In the genomic region with DNA sequence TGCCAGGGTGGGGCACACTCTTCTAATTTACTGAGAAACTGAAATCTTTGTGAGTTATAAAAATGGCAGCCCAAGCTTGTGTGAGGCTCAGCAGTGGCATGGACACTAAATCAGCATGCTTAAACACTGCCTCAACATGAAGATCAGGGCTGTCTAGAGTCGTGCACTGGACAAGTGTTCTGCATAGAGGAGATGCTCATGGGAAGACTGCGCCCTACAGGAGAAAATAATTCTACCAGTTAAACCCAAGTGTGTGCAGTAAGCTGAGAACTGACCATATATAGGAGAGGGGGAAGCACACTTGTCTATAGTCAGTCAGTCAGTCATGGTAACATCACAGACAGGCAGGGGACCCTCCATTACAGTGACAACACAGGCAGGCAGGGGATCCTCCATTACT, we compare ENCODE assay signal across 10 mouse cellular contexts. TPM values are rescaled to one million over a fixed set of nuclear protein-coding genes. Genes with fewer than 3 reads are reported as not detected.
A peak's percentile ranks its signal among the peaks of the same experiment; 100 is the strongest.
DNase-seq lines count a peak whose midpoint lies in the region; ATAC-seq and TF ChIP-seq lines count a peak whose summit lies in the region.
"Had no signal": no experiment of that assay in that cellular context is flagged by ENCODE, and none has a peak within 500 bp of the region (broad histone marks: within the 10 kb centered on the region; RNA-seq: fewer than 3 reads in every experiment).

No protein-coding gene starts in this region.

- H3K4me1 ChIP-seq in hindbrain, embryonic 12.5 days = peaks cover 8% of the 10 kb centered on the region
- 0 out of 2 replicates have a peak, but pooled peaks cover 2% of the 10 kb centered on the region for H3K4me1 ChIP-seq in hindbrain, embryonic 11.5 days (replicated peaks; ENCODE audit: control insufficient read depth, insufficient read depth, low read length)
- no peaks in the 10 kb centered on the region for H3K4me1 ChIP-seq in lung, postnatal 0 days (ENCODE audit: insufficient read depth, low read depth, low read length)
- H3K4me1 ChIP-seq in embryonic facial prominence, embryonic 15.5 days = peaks cover 31% of the 10 kb centered on the region; the same call in 1 of the 2 replicates

- no peak for TF ChIP-seq EP300 in lung, postnatal 0 days (IDR thresholded peaks at IDR 0.05)

- no peak for ATAC-seq in hindbrain, embryonic 12.5 days (ENCODE audit: low FRiP score)
- no peak for ATAC-seq in hindbrain, embryonic 11.5 days (ENCODE audit: low FRiP score)
- peak; percentile 31 for ATAC-seq in lung, postnatal 0 days
- peak; percentile 40; the same call in 1 of the 2 replicates for ATAC-seq in embryonic facial prominence, embryonic 15.5 days (ENCODE audit: insufficient number of reproducible peaks, low FRiP score, low TSS enrichment, low read depth)

- DNase-seq in hindbrain, embryonic 11.5 days (ENCODE audit: low spot score) = no peak
- peak; percentile 42 for DNase-seq in lung, postnatal 0 days (ENCODE audit: low spot score)
- DNase-seq in lung, postnatal 25 days (ENCODE audit: low spot score) = no peak
- peak; percentile 20 for DNase-seq in splenic B cell, adult 2 months (ENCODE audit: low read depth, low spot score)
- no peak for DNase-seq in right cerebral cortex, postnatal 4 days
- DNase-seq: adrenal gland, adult 8-10 months; right cerebral cortex, adult 18-20 months; thymus, postnatal 25 days had no signal

- no peak overlapping the region for H3K4me2 ChIP-seq in hindbrain, embryonic 12.5 days (replicated peaks)
- H3K4me2 ChIP-seq in hindbrain, embryonic 11.5 days (replicated peaks; ENCODE audit: low read depth, low read length) = no peak overlapping the region
- H3K4me2 ChIP-seq in lung, postnatal 0 days (replicated peaks; ENCODE audit: low read depth, low read length) = no peak overlapping the region
- H3K4me2 ChIP-seq in embryonic facial prominence, embryonic 15.5 days (replicated peaks) = no peak overlapping the region

- H3K9ac ChIP-seq in hindbrain, embryonic 12.5 days = no peak overlapping the region
- no peak overlapping the region for H3K9ac ChIP-seq in hindbrain, embryonic 11.5 days (ENCODE audit: low read depth, low read length)
- H3K9ac ChIP-seq in lung, postnatal 0 days (replicated peaks; ENCODE audit: low read depth) = no peak overlapping the region
- no peak overlapping the region for H3K9ac ChIP-seq in embryonic facial prominence, embryonic 15.5 days

- 0 out of 2 replicates have a peak overlapping the region, but pooled peaks have one; percentile 23 for H3K27ac ChIP-seq in hindbrain, embryonic 12.5 days
- no peak overlapping the region for H3K27ac ChIP-seq in hindbrain, embryonic 11.5 days (ENCODE audit: low read depth, low read length)
- H3K27ac ChIP-seq in lung, postnatal 0 days (ENCODE audit: low read length) = no peak overlapping the region
- H3K27ac ChIP-seq in embryonic facial prominence, embryonic 15.5 days (replicated peaks) = peak overlapping the region; percentile 48; the same call in 1 of the 2 replicates

- TF ChIP-seq CTCF in lung, postnatal 0 days (IDR thresholded peaks at IDR 0.05) = peak; percentile 58

- no peaks in the 10 kb centered on the region for H3K9me3 ChIP-seq in hindbrain, embryonic 12.5 days (replicated peaks)
- H3K9me3 ChIP-seq in hindbrain, embryonic 11.5 days (ENCODE audit: control insufficient read depth, low read length) = no peaks in the 10 kb centered on the region
- H3K9me3 ChIP-seq in lung, postnatal 0 days (ENCODE audit: low read length) = no peaks in the 10 kb centered on the region
- no peaks in the 10 kb centered on the region for H3K9me3 ChIP-seq in embryonic facial prominence, embryonic 15.5 days (replicated peaks)

- 69% methylated on average over 2 of the region's 2 CpGs for WGBS in hindbrain, embryonic 12.5 days
- 75% methylated on average over 2 of the region's 2 CpGs for WGBS in hindbrain, embryonic 11.5 days
- WGBS in lung, postnatal 0 days = 49% methylated on average over 2 of the region's 2 CpGs
- 46% methylated on average over 2 of the region's 2 CpGs for WGBS in embryonic facial prominence, embryonic 15.5 days

- H3K4me3 ChIP-seq in hindbrain, embryonic 12.5 days = no peak overlapping the region
- H3K4me3 ChIP-seq in hindbrain, embryonic 11.5 days (ENCODE audit: low read depth, low read length) = no peak overlapping the region
- H3K4me3 ChIP-seq in lung, postnatal 0 days (ENCODE audit: low read depth, low read length) = no peak overlapping the region
- no peak overlapping the region for H3K4me3 ChIP-seq in embryonic facial prominence, embryonic 15.5 days (replicated peaks)

- no peaks in the 10 kb centered on the region for H3K27me3 ChIP-seq in hindbrain, embryonic 12.5 days
- H3K27me3 ChIP-seq in hindbrain, embryonic 11.5 days (ENCODE audit: control insufficient read depth, insufficient read depth, low read length) = no peaks in the 10 kb centered on the region
- H3K27me3 ChIP-seq in lung, postnatal 0 days (replicated peaks; ENCODE audit: insufficient read depth, low read length) = no peaks in the 10 kb centered on the region
- H3K27me3 ChIP-seq in embryonic facial prominence, embryonic 15.5 days = no peaks in the 10 kb centered on the region
- H3K27me3 ChIP-seq in splenic B cell, adult 2 months (ENCODE audit: control insufficient read depth, insufficient read depth, low read length, poor library complexity, severe bottlenecking) = no peaks in the 10 kb centered on the region

- no peaks in the 10 kb centered on the region for H3K36me3 ChIP-seq in hindbrain, embryonic 12.5 days
- no peaks in the 10 kb centered on the region for H3K36me3 ChIP-seq in hindbrain, embryonic 11.5 days (ENCODE audit: control insufficient read depth, insufficient read depth, low read length)
- no peaks in the 10 kb centered on the region for H3K36me3 ChIP-seq in lung, postnatal 0 days (ENCODE audit: insufficient read depth, low read length)
- peaks cover 14% of the 10 kb centered on the region; the same call in 1 of the 2 replicates for H3K36me3 ChIP-seq in embryonic facial prominence, embryonic 15.5 days
- H3K36me3 ChIP-seq in splenic B cell, adult 2 months (ENCODE audit: control insufficient read depth, insufficient read depth, low read length, poor library complexity, severe bottlenecking) = no peaks in the 10 kb centered on the region

RNA-seq across cellular contexts. Expression of a gene that starts 43.0 kb away (rescaled TPM):
- polyA plus RNA-seq in hindbrain, embryonic 12.5 days (2016; fragmentation: Nextera tagmentation; extraction: Ambion mirVana) = 46.2 and 49.8 TPM in 2 replicates
- polyA plus RNA-seq in hindbrain, embryonic 11.5 days (2014; fragmentation: Nextera tagmentation; extraction: Ambion mirVana) = 52.5 and 54.7 TPM in 2 replicates
- polyA plus RNA-seq in lung, postnatal 0 days (2015; fragmentation: Nextera tagmentation; extraction: Ambion mirVana) = 34.3 and 35.9 TPM in 2 replicates
- polyA plus RNA-seq in embryonic facial prominence, embryonic 15.5 days (2015; fragmentation: Nextera tagmentation; extraction: Ambion mirVana) = 86.3 and 91.2 TPM in 2 replicates

Comparison
In these comparisons a context has a peak if more than half of its experiments do, and no peak if none do; other contexts are left out.
1. H3K27ac ChIP-seq: peak in hindbrain, embryonic 12.5 days (single experiment) and embryonic facial prominence, embryonic 15.5 days (single experiment); none in hindbrain, embryonic 11.5 days (single experiment) and lung, postnatal 0 days (single experiment).
2. DNase-seq: peak in lung, postnatal 0 days (single experiment) and splenic B cell, adult 2 months (single experiment); none in hindbrain, embryonic 11.5 days (single experiment), lung, postnatal 25 days (single experiment) and right cerebral cortex, postnatal 4 days (single experiment).
3. ATAC-seq: peak in lung, postnatal 0 days (single experiment) and embryonic facial prominence, embryonic 15.5 days (single experiment); none in hindbrain, embryonic 12.5 days (single experiment) and hindbrain, embryonic 11.5 days (single experiment).